Comparison of ENCODE assay signal across 25 mouse cellular contexts in the genomic region with DNA sequence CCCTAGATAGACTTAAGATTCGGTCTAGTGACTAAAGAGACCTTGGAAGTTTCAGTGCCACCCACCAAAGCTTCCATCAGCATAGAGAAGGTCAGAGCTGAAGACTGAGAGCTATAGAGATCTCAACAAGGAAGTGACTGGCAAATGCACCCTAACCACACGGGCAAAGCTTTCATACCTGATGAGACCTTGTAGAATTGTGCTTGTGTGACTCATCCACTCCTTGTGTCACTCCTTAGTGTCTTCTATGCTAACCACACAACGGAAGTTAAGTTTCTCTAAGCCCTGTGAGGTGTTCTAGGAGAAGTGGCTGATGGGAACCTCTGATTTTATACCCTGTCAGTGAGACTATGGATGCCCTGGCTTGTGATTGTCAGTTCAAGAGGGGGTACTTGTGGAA. TPM values are rescaled to one million over a fixed set of nuclear protein-coding genes. Genes with fewer than 3 reads are reported as not detected.
DNase-seq lines count a peak whose midpoint lies in the region; ATAC-seq and TF ChIP-seq lines count a peak whose summit lies in the region.
"Had no signal": no experiment of that assay in that cellular context is flagged by ENCODE, and none has a peak within 500 bp of the region (broad histone marks: within the 10 kb centered on the region; RNA-seq: fewer than 3 reads in every experiment).

No protein-coding gene starts in this region.

- no peak overlapping the region; the same call in 1 of the 2 replicates for H3K27ac ChIP-seq in thymus, adult 2 months (ENCODE audit: control insufficient read depth, insufficient read depth, low read length)
- H3K27ac ChIP-seq: embryonic facial prominence, embryonic 12.5 days; forebrain, embryonic 13.5 days; heart, embryonic 10.5 days; hindbrain, embryonic 12.5 days; limb, embryonic 12.5 days; liver, embryonic 13.5 days; lung, embryonic 15.5 days; neural tube, embryonic 13.5 days had no signal

- TF ChIP-seq POLR2A in thymus, adult 2 months (IDR thresholded peaks at IDR 0.05; ENCODE audit: control insufficient read depth, extremely low read depth, insufficient read depth, low read length, poor library complexity) = no peak

- intact Hi-C loops in heart, postnatal 10 days (cut with DNase I) = no loop called here

- ATAC-seq in neutrophil, adult 5-6 weeks (ENCODE audit: extremely low read depth, insufficient number of reproducible peaks, low FRiP score, poor library complexity, severe bottlenecking) = peak; percentile 72
- ATAC-seq: forebrain, embryonic 13.5 days had no signal

- no peak overlapping the region for H3K4me3 ChIP-seq in thymus, adult 2 months (ENCODE audit: control insufficient read depth, insufficient read depth, low read length)
- H3K4me3 ChIP-seq: embryonic facial prominence, embryonic 12.5 days; erythroblast, embryonic 14.5 days; forebrain, embryonic 13.5 days; heart, embryonic 10.5 days; hindbrain, embryonic 12.5 days; limb, embryonic 12.5 days; liver, embryonic 13.5 days; lung, embryonic 15.5 days; megakaryocyte, embryonic 14.5 days; neural tube, embryonic 13.5 days had no signal

- peaks cover 13% of the 10 kb centered on the region for H3K4me1 ChIP-seq in thymus, adult 2 months (replicated peaks; ENCODE audit: control insufficient read depth, insufficient read depth, low read length)
- H3K4me1 ChIP-seq: embryonic facial prominence, embryonic 12.5 days; forebrain, embryonic 13.5 days; heart, embryonic 10.5 days; hindbrain, embryonic 12.5 days; limb, embryonic 12.5 days; liver, embryonic 13.5 days; lung, embryonic 15.5 days; neural tube, embryonic 13.5 days had no signal

- peak; percentile 51 for DNase-seq in thymus, postnatal 0 days (ENCODE audit: low spot score)
- DNase-seq in thymus, adult 2 months = no peak
- DNase-seq in CD8-positive naive resting alpha-beta T cell, adult 2 months (ENCODE audit: low read depth in 2 of 2, low spot score in 2 of 2) = peak; percentile 54 to 67
- peak; percentile 84 for DNase-seq in induced T-regulatory cell, adult 2 months (ENCODE audit: low read depth)
- DNase-seq in layer of hippocampus, adult 18-20 months (ENCODE audit: low spot score in 2 of 2) = no peak
- DNase-seq in heart, postnatal 10 days = no peak
- no peak for DNase-seq in layer of hippocampus, postnatal 14 days (ENCODE audit: low spot score in 2 of 2)
- DNase-seq: adrenal gland, adult 8-10 months; cerebellum, adult 9-11 months; heart, postnatal 14 days; kidney, postnatal 4 days; liver, embryonic 13.5 days; right cerebral cortex, postnatal 14 days; spleen, adult 18-20 months; thymus, postnatal 4 days had no signal

- H3K36me3 ChIP-seq in thymus, adult 2 months (ENCODE audit: control insufficient read depth, insufficient read depth, low read length) = no peaks in the 10 kb centered on the region
- H3K36me3 ChIP-seq: embryonic facial prominence, embryonic 12.5 days; heart, embryonic 10.5 days; hindbrain, embryonic 12.5 days; limb, embryonic 12.5 days; liver, embryonic 13.5 days; lung, embryonic 15.5 days; neural tube, embryonic 13.5 days had no signal

- H3K27me3 ChIP-seq in thymus, adult 2 months (ENCODE audit: control insufficient read depth, insufficient read depth, low read length) = no peaks in the 10 kb centered on the region
- H3K27me3 ChIP-seq: embryonic facial prominence, embryonic 12.5 days; forebrain, embryonic 13.5 days; hindbrain, embryonic 12.5 days; limb, embryonic 12.5 days; liver, embryonic 13.5 days; lung, embryonic 15.5 days; neural tube, embryonic 13.5 days had no signal

- TF ChIP-seq CTCF in thymus, adult 2 months (IDR thresholded peaks at IDR 0.05; ENCODE audit: borderline replicate concordance, control insufficient read depth, extremely low read depth, insufficient read depth, low read length, poor library complexity) = no peak

- 28% methylated on average over 3 of the region's 3 CpGs for WGBS in thymus, adult 2 months

RNA-seq across cellular contexts. Expression of gene Mturn, which starts 56.3 kb away (rescaled TPM):
- polyA plus RNA-seq in thymus, postnatal 0 days (2015; fragmentation: Nextera tagmentation; extraction: Ambion mirVana) = 5.8 and 6.7 TPM in 2 replicates
- 14.8 and 15.6 TPM in 2 replicates for polyA plus RNA-seq in thymus, adult 2 months (2012; rRNA removed)
- total RNA-seq in neutrophil, adult 5-6 weeks (2017) = 14.2 and 18.0 TPM in 2 replicates
- total RNA-seq in layer of hippocampus, adult 18-20 months (2021) = 100 to 1,000 TPM; 159 to 165 TPM
- 10 to 100 TPM; 12.1 to 12.7 TPM for total RNA-seq in heart, postnatal 10 days (2021)
- 100 to 1,000 TPM; 164 to 166 TPM for total RNA-seq in layer of hippocampus, postnatal 14 days (2021)

Comparison
In these comparisons a context has a peak if more than half of its experiments do, and no peak if none do; other contexts are left out.
1. DNase-seq: peak in thymus, postnatal 0 days (single experiment), CD8-positive naive resting alpha-beta T cell, adult 2 months (2 of 2) and induced T-regulatory cell, adult 2 months (single experiment); none in thymus, adult 2 months (single experiment), layer of hippocampus, adult 18-20 months (0 of 2), heart, postnatal 10 days (0 of 2) and layer of hippocampus, postnatal 14 days (0 of 2).